ENCODE assay signal across 8 mouse cellular contexts in the genomic region with DNA sequence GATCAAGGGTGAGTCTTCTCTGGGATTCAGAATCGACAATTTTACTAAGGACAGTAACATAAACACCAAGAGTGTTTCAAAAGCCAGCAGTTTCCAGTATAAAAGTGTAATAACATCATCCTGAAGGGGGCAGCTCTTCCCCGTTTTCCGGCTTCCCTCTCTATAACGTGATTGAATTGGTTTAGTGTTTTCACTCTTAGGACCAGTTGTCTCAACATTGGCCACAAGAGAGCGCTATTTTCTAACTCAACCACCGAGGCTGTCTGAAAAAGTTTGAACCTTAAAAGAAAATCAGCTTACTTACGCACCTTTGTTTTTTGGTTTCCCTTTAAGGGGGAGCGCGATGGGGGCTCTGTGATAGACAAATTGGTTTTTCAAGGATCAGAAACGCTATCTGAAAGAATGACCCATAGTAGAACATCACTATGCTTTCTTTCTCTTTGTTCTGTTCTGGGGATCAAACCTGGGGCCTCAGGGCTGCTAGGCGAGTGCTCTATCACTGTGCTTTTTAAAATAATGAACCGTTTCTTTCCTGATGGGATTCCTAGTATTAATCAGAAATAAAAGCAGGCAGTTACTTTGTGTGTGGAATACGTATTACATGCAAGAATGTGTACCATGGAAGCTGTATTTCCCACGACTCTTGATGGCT. TPM values are rescaled to one million over a fixed set of nuclear protein-coding genes. Genes with fewer than 3 reads are reported as not detected.
DNase-seq lines count a peak whose midpoint lies in the region; ATAC-seq and TF ChIP-seq lines count a peak whose summit lies in the region.

No protein-coding gene starts in this region.

- peak; percentile 14 for DNase-seq in G1E (ENCODE audit: low spot score)
- peak; percentile 64 to 73 for DNase-seq in cerebellum, adult 2 months
- peak; percentile 95 for DNase-seq in forebrain, postnatal 0 days
- peak; percentile 86 for DNase-seq in heart, postnatal 4 days
- peak; percentile 63 to 95 for DNase-seq in layer of hippocampus, adult 18-20 months (ENCODE audit: low spot score in 2 of 2)
- peak; percentile 75 for DNase-seq in liver, postnatal 0 days
- DNase-seq in thymus, adult 18-20 months: peak; percentile 31 to 70

- H3K27me3 ChIP-seq in G1E (ENCODE audit: insufficient read depth, low read length): no peaks in the 10 kb centered on the region
- H3K27me3 ChIP-seq in cerebellum, adult 2 months (ENCODE audit: control insufficient read depth, insufficient read depth, low read length): no peaks in the 10 kb centered on the region
- no peaks in the 10 kb centered on the region for H3K27me3 ChIP-seq in forebrain, postnatal 0 days (ENCODE audit: insufficient read depth, low read length)
- no peaks in the 10 kb centered on the region for H3K27me3 ChIP-seq in liver, postnatal 0 days (ENCODE audit: insufficient read depth, low read length)
- no peaks in the 10 kb centered on the region for H3K27me3 ChIP-seq in neural tube, embryonic 14.5 days (ENCODE audit: control insufficient read depth, insufficient read depth, low read length)

- peak; percentile 20; the same call in 1 of the 2 replicates for TF ChIP-seq CTCF in G1E (IDR thresholded peaks at IDR 0.05; ENCODE audit: low read depth, low read length)
- TF ChIP-seq CTCF in cerebellum, adult 2 months (IDR thresholded peaks at IDR 0.05; ENCODE audit: borderline replicate concordance, insufficient read depth, low read depth, low read length): peak; percentile 51; the same call in 1 of the 2 replicates
- peak; percentile 87 for TF ChIP-seq CTCF in forebrain, postnatal 0 days (IDR thresholded peaks at IDR 0.05; ENCODE audit: low read depth)
- TF ChIP-seq CTCF in liver, postnatal 0 days (IDR thresholded peaks at IDR 0.05; ENCODE audit: low read depth): peak; percentile 86

- no peak overlapping the region for H3K4me2 ChIP-seq in forebrain, postnatal 0 days (ENCODE audit: low read depth)
- peak overlapping the region; percentile 51 for H3K4me2 ChIP-seq in liver, postnatal 0 days (ENCODE audit: low read depth, low read length)
- H3K4me2 ChIP-seq in neural tube, embryonic 14.5 days (ENCODE audit: low read depth, low read length): no peak overlapping the region

- no peak for TF ChIP-seq POLR2A in cerebellum, adult 2 months (IDR thresholded peaks at IDR 0.05; ENCODE audit: borderline replicate concordance, insufficient read depth, low read length)

- no peaks in the 10 kb centered on the region for H3K36me3 ChIP-seq in G1E (replicated peaks)
- H3K36me3 ChIP-seq in forebrain, postnatal 0 days (ENCODE audit: insufficient read depth): no peaks in the 10 kb centered on the region
- peaks cover 11% of the 10 kb centered on the region for H3K36me3 ChIP-seq in liver, postnatal 0 days (replicated peaks; ENCODE audit: insufficient read depth, low read length)
- no peaks in the 10 kb centered on the region for H3K36me3 ChIP-seq in neural tube, embryonic 14.5 days (ENCODE audit: control insufficient read depth, insufficient read depth, low read length)

- ATAC-seq in G1E (ENCODE audit: extremely low read depth, insufficient number of reproducible peaks, low FRiP score, poor library complexity, severe bottlenecking): peak; percentile 45; the same call in 1 of the 2 replicates
- peak; percentile 92 for ATAC-seq in forebrain, postnatal 0 days
- peak; percentile 18; the same call in 1 of the 2 replicates for ATAC-seq in liver, postnatal 0 days
- peak; percentile 89 for ATAC-seq in neural tube, embryonic 14.5 days (ENCODE audit: low read depth)

- H3K9ac ChIP-seq in forebrain, postnatal 0 days: no peak overlapping the region
- no peak overlapping the region for H3K9ac ChIP-seq in liver, postnatal 0 days (replicated peaks)
- H3K9ac ChIP-seq in neural tube, embryonic 14.5 days (replicated peaks; ENCODE audit: low read depth, low read length): no peak overlapping the region

- no peak overlapping the region for H3K4me3 ChIP-seq in G1E (ENCODE audit: low read depth, low read length)
- no peak overlapping the region for H3K4me3 ChIP-seq in cerebellum, adult 2 months (replicated peaks; ENCODE audit: insufficient read depth, low read depth, low read length)
- H3K4me3 ChIP-seq in forebrain, postnatal 0 days (ENCODE audit: low read depth, low read length): no peak overlapping the region
- no peak overlapping the region for H3K4me3 ChIP-seq in liver, postnatal 0 days (ENCODE audit: low read depth, low read length)
- no peak overlapping the region for H3K4me3 ChIP-seq in neural tube, embryonic 14.5 days (ENCODE audit: low read depth, low read length)

- 23% methylated on average over 14 of the region's 14 CpGs for WGBS in cerebellum, adult 2 months
- 17% methylated on average over 14 of the region's 14 CpGs for WGBS in forebrain, postnatal 0 days
- 18% methylated on average over 14 of the region's 14 CpGs for WGBS in liver, postnatal 0 days (ENCODE audit: insufficient replicate concordance)
- 18% methylated on average over 14 of the region's 14 CpGs for WGBS in neural tube, embryonic 14.5 days

- no peaks in the 10 kb centered on the region for H3K4me1 ChIP-seq in G1E (ENCODE audit: insufficient read depth, low read depth, low read length)
- H3K4me1 ChIP-seq in cerebellum, adult 2 months (ENCODE audit: control insufficient read depth, insufficient read depth, low read length): no peaks in the 10 kb centered on the region
- no peaks in the 10 kb centered on the region for H3K4me1 ChIP-seq in forebrain, postnatal 0 days (ENCODE audit: insufficient read depth)
- peaks cover 13% of the 10 kb centered on the region; the same call in 1 of the 2 replicates for H3K4me1 ChIP-seq in liver, postnatal 0 days (ENCODE audit: insufficient read depth)
- H3K4me1 ChIP-seq in neural tube, embryonic 14.5 days (ENCODE audit: control insufficient read depth, insufficient read depth, low read length): no peaks in the 10 kb centered on the region

- TF ChIP-seq EP300 in liver, postnatal 0 days (IDR thresholded peaks at IDR 0.05; ENCODE audit: low read depth): no peak

- no peaks in the 10 kb centered on the region for H3K9me3 ChIP-seq in G1E (replicated peaks)
- no peaks in the 10 kb centered on the region for H3K9me3 ChIP-seq in forebrain, postnatal 0 days (ENCODE audit: low read length)
- H3K9me3 ChIP-seq in liver, postnatal 0 days (ENCODE audit: low read length): no peaks in the 10 kb centered on the region
- H3K9me3 ChIP-seq in neural tube, embryonic 14.5 days (ENCODE audit: control insufficient read depth, low read length): no peaks in the 10 kb centered on the region

- H3K27ac ChIP-seq in cerebellum, adult 2 months (ENCODE audit: insufficient read depth, low read length): no peak overlapping the region
- H3K27ac ChIP-seq in forebrain, postnatal 0 days (ENCODE audit: low read depth, low read length): no peak overlapping the region
- H3K27ac ChIP-seq in liver, postnatal 0 days (ENCODE audit: low read depth): no peak overlapping the region
- no peak overlapping the region for H3K27ac ChIP-seq in neural tube, embryonic 14.5 days (ENCODE audit: low read depth, low read length)

RNA-seq across cellular contexts. Expression of a gene that starts 18.2 kb away (rescaled TPM):
- total RNA-seq in G1E (2014; fragmentation: Nextera tagmentation) (0.24 and 7.4 TPM in 2 replicates), G1E (2017) (0.05 and 0.52 TPM in 2 replicates)
- not detected in 2 replicates for polyA plus RNA-seq in G1E (2012)
- 1.5 and 1.9 TPM in 2 replicates for polyA plus RNA-seq in cerebellum, adult 2 months (2012; rRNA removed)
- total RNA-seq in forebrain, postnatal 0 days (2014; rRNA removed): 3.8 and 6.2 TPM in 2 replicates
- polyA plus RNA-seq in forebrain, postnatal 0 days (2015; fragmentation: Nextera tagmentation; extraction: Ambion mirVana): 2.2 and 3.0 TPM in 2 replicates
- total RNA-seq in heart, postnatal 4 days (2021): 10 to 100 TPM; 36.7 to 36.8 TPM
- total RNA-seq in layer of hippocampus, adult 18-20 months (2021): 1 to 10 TPM; 2.3 to 2.5 TPM
- polyA plus RNA-seq in liver, postnatal 0 days (2015; fragmentation: Nextera tagmentation; extraction: Ambion mirVana): 2.8 and 2.9 TPM in 2 replicates
- polyA plus RNA-seq in neural tube, embryonic 14.5 days (2014; fragmentation: Nextera tagmentation; extraction: Ambion mirVana): 2.8 and 4.7 TPM in 2 replicates

Comparison
In these comparisons a context has a peak if more than half of its experiments do, and no peak if none do; other contexts are left out.
1. ATAC-seq: peak in every context shown above with its lines; median percentile 92 in forebrain, postnatal 0 days; 89 in neural tube, embryonic 14.5 days; 45 in G1E; 18 in liver, postnatal 0 days.
2. DNase-seq: peak in every context shown above with its lines; median percentile 95 in forebrain, postnatal 0 days; 86 in heart, postnatal 4 days; 79 in layer of hippocampus, adult 18-20 months; 75 in liver, postnatal 0 days; 68 in cerebellum, adult 2 months; 50 in thymus, adult 18-20 months; 14 in G1E.
3. CTCF ChIP-seq: peak in every context shown above with its lines; median percentile 87 in forebrain, postnatal 0 days; 86 in liver, postnatal 0 days; 51 in cerebellum, adult 2 months; 20 in G1E.